Mouse (Mus musculus) limb, embryonic 15.5 days (tissue): ENCODE results near the gene Cxcr1. TPM values are rescaled to one million over a fixed set of nuclear protein-coding genes. Genes with fewer than 3 reads are reported as not detected.

Source experiments
- ATAC-seq: fragments of 200-750 bp; cut with Nextera tagmentation; 2 replicates; pipeline ENCODE4 v1.8.0; 2017; ENCODE audit warnings: low read depth, moderate TSS enrichment; ENCODE audit not compliant: insufficient number of reproducible peaks, low FRiP score, low TSS enrichment
- H3K27ac ChIP-seq: fragments of 300-500 bp; sonication (generic); 2 replicates; pipeline ENCODE4 v1.5.1; 2015; ENCODE audit warnings: moderate library complexity, mild to moderate bottlenecking, inconsistent platforms
- H3K27me3 ChIP-seq: fragments of 300-500 bp; sonication (generic); 2 replicates; pipeline ENCODE4 v1.6.1; 2015; ENCODE audit warnings: inconsistent platforms
- H3K36me3 ChIP-seq: fragments of 300-500 bp; sonication (generic); 2 replicates; pipeline ENCODE4 v1.6.1; 2015; ENCODE audit warnings: inconsistent platforms
- H3K4me1 ChIP-seq: fragments of 300-500 bp; sonication (generic); 2 replicates; pipeline ENCODE4 v1.6.1; 2015; ENCODE audit warnings: inconsistent platforms
- H3K4me2 ChIP-seq: fragments of 300-500 bp; sonication (generic); 2 replicates; pipeline ENCODE4 v1.6.1; 2015; ENCODE audit warnings: mild to moderate bottlenecking, inconsistent platforms
- H3K4me3 ChIP-seq: fragments of 300-500 bp; sonication (generic); 2 replicates; pipeline ENCODE4 v1.5.1; 2015; ENCODE audit warnings: mild to moderate bottlenecking, inconsistent platforms
- H3K9ac ChIP-seq: fragments of 300-500 bp; sonication (generic); 2 replicates; pipeline ENCODE4 v1.6.1; 2015; ENCODE audit warnings: inconsistent platforms
- H3K9me3 ChIP-seq: fragments of 300-500 bp; sonication (generic); 2 replicates; pipeline ENCODE4 v1.6.1; 2016; ENCODE audit warnings: inconsistent platforms
- WGBS: fragments of 180-500 bp; shearing (Covaris S2); methylation state at CpG from one replicate; pipeline ENCODE4 v1.1.7; 2015; 5-methylcytosine and 5-hydroxymethylcytosine counted together
- polyA plus RNA-seq: library from polyadenylated mRNA; unstranded; fragments of >200 nt; fragmentation: Nextera tagmentation; extraction: Ambion mirVana; gene quantifications from 2 replicates; pipeline ENCODE4 v1.2.1, GENCODE M21; 2015

The Cxcr1 gene
- polyA plus RNA-seq, 1 experiment from 2014 or later, result not detected

DNA sequence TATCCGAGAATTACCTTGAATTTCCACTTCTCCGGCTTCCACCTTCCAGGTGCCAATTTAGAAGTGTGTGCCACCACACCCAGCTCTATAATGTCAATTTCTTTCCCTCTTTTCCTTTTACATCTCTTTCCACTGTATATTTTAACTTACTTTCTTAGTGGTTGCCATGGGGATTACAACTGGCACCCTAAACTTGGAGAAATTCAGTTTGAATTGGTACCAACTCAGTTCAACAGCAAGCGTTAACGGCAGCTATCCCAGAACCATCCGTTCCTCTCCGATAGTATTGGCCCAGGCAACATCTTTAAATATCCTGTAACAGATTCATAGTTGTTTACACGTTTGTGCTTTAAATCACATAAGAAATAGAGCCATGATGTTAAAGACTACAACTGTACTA lies 25.5 kb upstream of the Cxcr1 start:
- 83% methylated on average over 7 of the region's 7 CpGs for WGBS
- no peak overlapping the region for H3K4me3 ChIP-seq
- no peaks in the 10 kb centered on the region for H3K9me3 ChIP-seq
- H3K9ac ChIP-seq, result no peak overlapping the region
- H3K27ac ChIP-seq, result no peak overlapping the region
- H3K36me3 ChIP-seq, result no peaks in the 10 kb centered on the region
- no peak overlapping the region for H3K4me2 ChIP-seq
- no peaks in the 10 kb centered on the region for H3K4me1 ChIP-seq
- no peaks in the 10 kb centered on the region for H3K27me3 ChIP-seq
- no peak for ATAC-seq

DNA sequence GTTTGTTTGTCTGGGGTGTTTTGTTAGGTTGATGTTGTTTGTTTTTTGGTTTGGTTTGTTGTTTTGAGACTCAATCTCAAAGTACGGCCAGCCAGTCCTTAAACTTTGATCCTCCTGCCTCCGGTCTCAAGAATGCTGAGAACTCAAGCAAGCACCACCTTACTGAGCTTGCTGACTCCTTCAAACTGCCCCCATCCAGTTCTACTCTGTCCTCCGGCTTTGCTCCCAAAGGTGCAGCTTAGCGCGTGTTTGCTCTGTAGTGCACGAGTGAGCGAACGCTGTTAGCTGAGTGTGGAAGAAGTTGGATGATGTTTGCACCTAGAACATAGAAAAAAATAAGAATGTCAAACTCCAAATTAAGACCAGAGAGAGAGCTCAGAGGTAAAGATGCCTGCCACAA lies 14.5 kb upstream of the Cxcr1 start:
- Histone ChIP-seq H3K27ac (no peak overlapping the region), H3K4me1 (no peaks in the 10 kb centered on the region), H3K36me3 (no peaks in the 10 kb centered on the region), H3K4me3 (no peak overlapping the region), H3K9me3 (no peaks in the 10 kb centered on the region), H3K27me3 (no peaks in the 10 kb centered on the region), H3K4me2 (no peak overlapping the region), H3K9ac (no peak overlapping the region)
- 89% methylated on average over 8 of the region's 8 CpGs for WGBS
- ATAC-seq, result no peak

DNA sequence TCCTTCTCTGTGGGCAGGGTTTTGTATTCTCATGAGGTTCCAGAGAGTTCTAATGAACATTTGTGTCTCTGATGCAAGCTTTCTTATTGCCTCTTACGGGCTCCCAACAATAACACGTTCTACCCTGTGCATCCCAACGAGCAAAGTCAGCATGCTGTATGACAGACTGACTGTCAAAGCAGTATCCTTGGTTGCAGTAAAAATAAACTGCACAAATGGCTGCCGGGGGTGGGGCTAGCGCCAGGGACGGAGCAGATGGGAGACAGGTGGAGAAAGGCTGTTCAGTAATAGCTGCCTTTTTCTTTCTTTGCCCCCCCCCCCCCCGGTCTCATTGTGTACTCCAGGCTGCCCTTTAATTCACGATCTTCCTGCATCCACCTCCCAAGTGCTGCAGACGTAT lies 13.5 kb upstream of the Cxcr1 start:
- 60% methylated on average over 9 of the region's 9 CpGs for WGBS
- H3K36me3 ChIP-seq, result no peaks in the 10 kb centered on the region
- H3K27ac ChIP-seq, result no peak overlapping the region
- no peak overlapping the region for H3K4me2 ChIP-seq
- H3K9me3 ChIP-seq, result no peaks in the 10 kb centered on the region
- H3K4me1 ChIP-seq, result no peaks in the 10 kb centered on the region
- no peak overlapping the region for H3K9ac ChIP-seq
- no peak for ATAC-seq
- no peaks in the 10 kb centered on the region for H3K27me3 ChIP-seq
- H3K4me3 ChIP-seq, result no peak overlapping the region

DNA sequence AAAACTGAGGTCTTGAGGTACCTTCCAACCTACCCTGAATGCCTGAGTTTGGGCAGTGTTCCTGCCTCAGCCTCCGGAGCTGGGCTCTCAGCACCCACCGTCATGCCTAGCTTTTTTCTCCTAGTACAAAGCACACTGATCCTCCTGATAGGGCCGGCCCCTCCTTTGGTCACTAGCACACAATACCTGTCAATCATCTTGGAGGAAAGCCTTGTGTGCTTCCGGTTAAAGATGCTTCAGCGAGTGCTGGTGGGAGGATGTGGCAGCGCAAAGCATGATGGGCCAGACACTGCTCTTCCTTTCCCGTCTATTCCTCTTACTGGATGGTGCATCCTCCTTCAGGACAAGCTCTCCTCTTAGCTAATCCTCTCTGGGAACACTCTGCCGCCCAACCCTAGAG lies 12.2 kb upstream of the Cxcr1 start:
- Histone ChIP-seq H3K4me3 (no peak overlapping the region), H3K27me3 (no peaks in the 10 kb centered on the region), H3K4me2 (no peak overlapping the region), H3K36me3 (no peaks in the 10 kb centered on the region), H3K9me3 (no peaks in the 10 kb centered on the region), H3K27ac (no peak overlapping the region), H3K9ac (no peak overlapping the region), H3K4me1 (no peaks in the 10 kb centered on the region)
- ATAC-seq, result no peak
- WGBS, result 85% methylated on average over 8 of the region's 8 CpGs

DNA sequence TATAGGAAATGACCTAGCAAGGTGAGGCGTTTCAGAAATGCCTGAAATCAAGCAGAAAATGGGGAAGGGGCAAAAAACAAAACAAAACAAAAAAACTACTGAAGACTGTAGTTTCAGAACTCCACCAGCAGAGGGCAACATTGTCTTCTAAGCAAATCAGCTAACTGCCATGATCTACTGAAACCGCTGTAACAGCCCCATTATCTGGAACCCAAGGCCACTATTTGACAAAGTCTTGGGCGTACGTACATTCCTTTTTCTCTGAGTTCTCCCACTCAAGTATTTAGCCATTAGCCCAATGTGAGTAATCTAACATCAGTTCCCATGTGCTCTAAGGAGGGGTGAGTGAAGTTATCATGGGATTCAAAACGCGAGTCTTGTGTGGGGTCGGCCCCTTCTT lies 11.4 kb upstream of the Cxcr1 start:
- no peak overlapping the region for H3K4me2 ChIP-seq
- H3K27ac ChIP-seq, result no peak overlapping the region
- H3K36me3 ChIP-seq, result no peaks in the 10 kb centered on the region
- ATAC-seq, result no peak
- no peaks in the 10 kb centered on the region for H3K4me1 ChIP-seq
- no peaks in the 10 kb centered on the region for H3K27me3 ChIP-seq
- no peak overlapping the region for H3K4me3 ChIP-seq
- 60% methylated on average over 7 of the region's 7 CpGs for WGBS
- no peak overlapping the region for H3K9ac ChIP-seq
- H3K9me3 ChIP-seq, result no peaks in the 10 kb centered on the region

DNA sequence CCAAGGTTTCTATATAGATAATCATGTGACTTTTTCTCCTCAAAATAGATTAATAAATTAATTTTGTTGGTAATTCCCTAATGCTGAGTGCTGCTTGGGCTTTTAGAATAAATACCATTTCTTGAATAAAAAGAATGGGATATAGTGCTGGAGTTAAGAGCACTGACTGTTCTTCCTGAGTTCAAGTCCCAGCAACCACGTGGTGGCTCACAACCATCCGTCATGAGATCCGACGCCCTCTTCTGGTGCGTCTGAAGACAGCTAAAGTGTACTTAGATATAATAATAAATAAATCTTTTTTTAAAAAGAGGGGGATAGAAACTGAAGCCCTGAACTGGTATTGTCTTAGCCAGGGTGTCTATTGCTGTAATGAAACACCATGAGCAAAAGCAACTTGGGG lies 9.0 kb upstream of the Cxcr1 start:
- ATAC-seq, result no peak
- Histone ChIP-seq H3K27ac (no peak overlapping the region), H3K4me3 (no peak overlapping the region), H3K4me2 (no peak overlapping the region), H3K27me3 (no peaks in the 10 kb centered on the region), H3K36me3 (no peaks in the 10 kb centered on the region), H3K9me3 (no peaks in the 10 kb centered on the region), H3K4me1 (0 out of 2 replicates have a peak, but pooled peaks cover 3% of the 10 kb centered on the region), H3K9ac (no peak overlapping the region)
- 68% methylated on average over 5 of the region's 5 CpGs for WGBS

DNA sequence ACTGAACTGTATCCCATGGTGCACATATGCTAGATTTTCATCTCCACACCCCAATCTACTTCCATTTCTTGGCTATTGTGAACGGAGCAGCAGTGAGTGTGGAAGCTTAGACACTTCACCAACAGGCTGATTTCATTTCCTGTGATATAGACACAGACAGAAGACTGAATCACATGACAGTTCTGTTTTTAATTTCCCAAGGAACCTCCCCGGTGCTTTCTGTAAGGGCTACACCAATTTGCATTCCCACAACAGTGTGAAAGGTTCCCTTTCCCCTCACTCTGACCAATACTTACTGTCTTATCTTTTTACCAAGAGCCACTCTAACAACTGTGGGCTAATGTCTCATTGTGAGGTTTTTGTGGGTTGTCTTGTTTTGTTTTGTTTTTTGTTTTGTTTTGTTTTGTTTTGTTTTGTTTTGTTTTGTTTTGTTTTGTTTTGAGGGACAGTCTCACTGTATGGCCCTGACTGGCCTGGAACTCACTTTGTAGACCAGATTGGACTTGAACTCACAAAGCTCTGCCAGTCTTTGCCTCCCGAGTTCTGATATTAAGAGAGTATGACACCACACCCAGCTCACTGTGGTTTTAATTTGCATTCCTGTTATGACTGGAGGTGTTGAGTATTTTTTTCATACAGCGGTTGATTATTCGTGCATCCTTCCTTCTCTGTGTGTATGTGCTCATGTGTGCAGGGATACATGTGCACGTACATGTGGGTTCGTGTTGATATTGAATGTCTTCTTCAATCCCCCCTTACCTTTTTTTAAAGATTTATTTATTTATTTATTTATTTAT lies 6.8 kb upstream of the Cxcr1 start:
- Histone ChIP-seq H3K27ac (no peak overlapping the region), H3K4me1 (0 out of 2 replicates have a peak, but pooled peaks cover 3% of the 10 kb centered on the region), H3K36me3 (no peaks in the 10 kb centered on the region), H3K4me2 (no peak overlapping the region), H3K9ac (no peak overlapping the region), H3K9me3 (no peaks in the 10 kb centered on the region), H3K27me3 (no peaks in the 10 kb centered on the region), H3K4me3 (no peak overlapping the region)
- 66% methylated on average over 7 of the region's 7 CpGs for WGBS
- ATAC-seq, result no peak

DNA sequence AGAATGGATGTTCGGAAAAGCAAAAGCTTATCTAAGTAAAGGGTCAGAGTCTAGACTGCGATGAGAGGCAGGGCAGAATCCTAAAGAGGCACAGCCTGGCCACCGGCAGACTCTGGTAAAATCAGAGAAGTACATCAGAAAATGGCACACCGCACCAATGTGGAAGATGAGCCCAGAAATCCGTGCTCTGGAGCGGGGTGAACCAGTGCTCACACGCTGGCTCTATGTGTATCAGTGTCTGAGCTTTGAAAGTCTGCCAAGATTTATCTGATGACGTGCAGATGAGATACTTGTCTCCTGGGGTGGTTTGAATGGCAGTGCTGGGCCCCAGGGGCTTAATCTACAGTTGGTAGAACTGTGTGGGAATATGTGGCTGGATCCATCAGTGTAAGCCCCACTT lies 4.6 kb upstream of the Cxcr1 start:
- no peak overlapping the region for H3K4me2 ChIP-seq
- no peaks in the 10 kb centered on the region for H3K9me3 ChIP-seq
- 0 out of 2 replicates have a peak, but pooled peaks cover 3% of the 10 kb centered on the region for H3K4me1 ChIP-seq
- no peaks in the 10 kb centered on the region for H3K36me3 ChIP-seq
- 76% methylated on average over 8 of the region's 8 CpGs for WGBS
- H3K27ac ChIP-seq, result no peak overlapping the region
- no peak for ATAC-seq
- no peak overlapping the region for H3K9ac ChIP-seq
- no peaks in the 10 kb centered on the region for H3K27me3 ChIP-seq
- no peak overlapping the region for H3K4me3 ChIP-seq

DNA sequence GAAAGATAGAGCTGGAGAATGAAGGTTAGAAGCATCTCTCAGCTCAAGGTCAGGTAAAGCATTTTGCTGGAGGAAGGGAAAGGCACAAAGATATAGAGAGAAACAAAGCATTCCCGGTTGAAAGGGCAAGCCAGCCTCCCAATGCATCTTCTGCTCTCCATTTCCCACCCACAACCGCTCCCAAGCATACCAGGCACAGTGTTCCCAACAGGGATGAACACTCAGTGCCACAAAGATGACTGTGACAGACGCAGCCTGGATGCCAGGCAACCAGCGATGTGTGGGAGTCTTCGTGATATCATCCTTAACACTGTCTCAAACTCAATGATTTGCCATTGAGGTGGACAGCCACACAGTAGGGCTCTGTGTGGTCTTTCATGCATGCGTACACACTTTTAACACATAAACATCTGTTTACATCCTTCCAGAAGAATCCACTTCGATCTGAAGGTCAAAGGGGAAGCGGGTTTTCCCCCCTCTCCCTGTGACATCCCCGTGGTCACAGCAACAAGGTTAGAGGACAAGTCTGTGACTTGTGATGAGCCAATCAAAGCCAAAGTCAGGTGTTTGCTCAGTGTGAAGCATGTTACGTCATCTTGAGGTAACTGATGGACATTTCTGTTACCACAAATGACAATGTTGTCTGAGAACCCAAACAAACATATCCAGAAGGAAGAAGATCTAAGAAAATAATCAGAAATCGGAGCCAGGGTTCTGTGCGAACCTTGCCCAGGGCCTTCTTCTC lies 3.5 kb upstream of the Cxcr1 start:
- Histone ChIP-seq H3K27me3 (no peaks in the 10 kb centered on the region), H3K9me3 (no peaks in the 10 kb centered on the region), H3K4me2 (no peak overlapping the region), H3K4me3 (no peak overlapping the region), H3K27ac (no peak overlapping the region), H3K9ac (no peak overlapping the region), H3K36me3 (no peaks in the 10 kb centered on the region), H3K4me1 (0 out of 2 replicates have a peak, but pooled peaks cover 3% of the 10 kb centered on the region)
- WGBS, result 83% methylated on average over 12 of the region's 12 CpGs
- ATAC-seq, result no peak

DNA sequence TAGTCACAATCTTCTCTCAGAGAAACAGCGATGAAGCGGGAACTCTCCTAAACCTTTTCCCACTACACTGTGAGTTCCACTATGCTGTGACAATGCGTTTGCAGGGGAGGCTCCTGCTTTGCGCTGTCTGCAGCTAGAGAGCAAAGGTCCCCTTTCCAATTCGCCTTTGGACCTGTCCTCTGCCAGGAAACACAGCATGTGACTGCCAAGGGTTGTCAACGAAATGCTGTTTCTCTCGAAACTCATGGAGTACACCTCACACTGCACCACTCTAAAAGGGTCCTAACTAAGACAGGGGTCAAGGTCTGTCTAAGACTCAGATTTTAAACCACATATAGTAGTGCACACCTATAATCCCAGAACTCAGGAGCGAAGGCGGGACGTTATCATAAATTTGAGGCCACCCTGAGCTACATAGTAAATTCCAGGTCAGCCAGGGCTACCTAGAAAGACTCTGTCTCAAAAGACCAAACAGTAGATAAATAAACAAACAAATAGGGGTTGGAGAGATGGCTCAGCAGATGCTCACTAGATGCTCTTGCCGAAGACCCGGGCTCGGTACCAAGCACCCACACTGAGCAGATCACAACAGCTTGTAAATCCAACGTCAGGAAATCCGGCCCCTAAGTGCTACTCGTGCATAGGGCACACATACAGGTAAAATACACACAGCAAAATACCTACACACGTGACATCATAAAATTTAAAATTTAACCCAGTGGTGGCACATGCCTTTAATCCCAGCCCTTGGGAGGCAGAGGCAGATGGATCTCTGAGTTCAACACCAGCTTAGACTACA lies 2.4 kb upstream of the Cxcr1 start:
- H3K36me3 ChIP-seq, result no peaks in the 10 kb centered on the region
- no peak overlapping the region for H3K4me2 ChIP-seq
- no peak overlapping the region for H3K4me3 ChIP-seq
- 0 out of 2 replicates have a peak, but pooled peaks cover 3% of the 10 kb centered on the region for H3K4me1 ChIP-seq
- WGBS, result 72% methylated on average over 17 of the region's 17 CpGs
- ATAC-seq, result no peak
- no peak overlapping the region for H3K27ac ChIP-seq
- no peak overlapping the region for H3K9ac ChIP-seq
- H3K27me3 ChIP-seq, result no peaks in the 10 kb centered on the region
- H3K9me3 ChIP-seq, result no peaks in the 10 kb centered on the region

DNA sequence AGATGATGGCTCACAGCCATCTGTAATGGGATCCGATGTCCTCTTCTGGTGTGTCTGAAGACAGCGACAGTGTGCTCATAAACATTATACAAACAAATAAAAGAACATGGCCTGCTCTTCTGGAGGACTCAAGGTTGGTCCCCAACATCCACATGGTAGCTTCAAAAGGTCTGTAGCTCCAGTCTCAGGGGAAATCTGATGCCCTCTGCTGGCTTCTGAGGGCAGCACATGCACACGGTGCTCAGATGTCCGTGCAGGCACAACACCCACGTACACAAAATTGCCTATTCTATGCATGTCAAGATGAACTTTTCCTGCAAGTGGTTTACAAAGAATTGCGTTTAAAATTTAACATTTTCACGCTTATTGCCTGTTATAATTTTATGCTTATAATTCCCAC lies 1.5 kb upstream of the Cxcr1 start:
- no peak overlapping the region for H3K27ac ChIP-seq
- 50% methylated on average over 7 of the region's 7 CpGs for WGBS
- H3K9me3 ChIP-seq, result no peaks in the 10 kb centered on the region
- H3K4me1 ChIP-seq, result 0 out of 2 replicates have a peak, but pooled peaks cover 3% of the 10 kb centered on the region
- H3K9ac ChIP-seq, result no peak overlapping the region
- no peaks in the 10 kb centered on the region for H3K36me3 ChIP-seq
- H3K4me2 ChIP-seq, result no peak overlapping the region
- no peaks in the 10 kb centered on the region for H3K27me3 ChIP-seq
- ATAC-seq, result no peak
- H3K4me3 ChIP-seq, result no peak overlapping the region

DNA sequence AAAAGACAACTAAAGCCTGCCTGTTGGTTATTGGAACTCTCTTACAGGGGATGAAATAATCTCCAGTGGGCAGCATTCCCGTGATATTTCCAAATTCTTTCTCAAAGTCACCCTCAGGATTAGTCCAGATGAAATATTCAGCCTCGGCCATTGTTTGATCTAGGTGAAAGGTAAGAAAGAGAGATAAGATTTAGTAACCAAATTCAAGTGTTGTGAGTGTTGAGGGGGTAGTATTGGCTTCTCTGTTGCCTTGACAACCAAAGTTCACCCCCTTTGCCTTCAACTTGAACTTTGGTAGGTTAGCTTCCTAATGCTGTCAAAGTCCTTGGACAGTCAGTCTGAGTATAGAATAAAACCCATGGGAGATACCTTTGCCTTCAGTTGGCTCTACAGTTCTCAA lies 1.7 kb downstream of the Cxcr1 start:
- H3K27me3 ChIP-seq, result no peaks in the 10 kb centered on the region
- 82% methylated on average over 2 of the region's 2 CpGs for WGBS
- no peak overlapping the region for H3K4me2 ChIP-seq
- ATAC-seq, result no peak
- no peaks in the 10 kb centered on the region for H3K9me3 ChIP-seq
- no peak overlapping the region for H3K9ac ChIP-seq
- no peaks in the 10 kb centered on the region for H3K4me1 ChIP-seq
- H3K27ac ChIP-seq, result no peak overlapping the region
- H3K36me3 ChIP-seq, result no peaks in the 10 kb centered on the region
- no peak overlapping the region for H3K4me3 ChIP-seq
